Mouse (Mus musculus) forebrain, embryonic 10.5 days (tissue): ENCODE results near the gene Dpm3. TPM values are rescaled to one million over a fixed set of nuclear protein-coding genes. Genes with fewer than 3 reads are reported as not detected.
A peak's percentile ranks its signal among the peaks of the same experiment; 100 is the strongest.

Experiments
- DNase-seq: peaks from one replicate; pipeline ENCODE4 v3.0.0-alpha.2; 2017; ENCODE audit warnings: low spot score; ENCODE audit errors: extremely low spot score
- H3K27ac ChIP-seq: fragments of 300-500 bp; sonication (generic); 2 replicates; pipeline ENCODE4 v1.5.1; 2016; ENCODE audit warnings: mild to moderate bottlenecking
- H3K27me3 ChIP-seq: fragments of 300-500 bp; sonication (generic); 2 replicates; pipeline ENCODE4 v1.6.1; 2016; ENCODE audit warnings: mild to moderate bottlenecking; ENCODE audit not compliant: poor library complexity, severe bottlenecking
- H3K36me3 ChIP-seq: fragments of 300-500 bp; sonication (generic); replicated peaks from 2 replicates; pipeline ENCODE4 v1.6.1; 2016; ENCODE audit warnings: mild to moderate bottlenecking, moderate library complexity
- H3K4me1 ChIP-seq: fragments of 300-500 bp; sonication (generic); 2 replicates; pipeline ENCODE4 v1.6.1; 2016
- H3K4me3 ChIP-seq: fragments of 300-500 bp; sonication (generic); 2 replicates; pipeline ENCODE4 v1.5.1; 2016; ENCODE audit warnings: mild to moderate bottlenecking, moderate library complexity
- H3K9me3 ChIP-seq: fragments of 300-500 bp; sonication (generic); 2 replicates; pipeline ENCODE4 v1.6.1; 2016; ENCODE audit warnings: mild to moderate bottlenecking, moderate library complexity
- WGBS: fragments of 180-500 bp; shearing (Covaris S2); methylation state at CpG from one replicate; pipeline ENCODE4 v1.1.7; 2016; 5-methylcytosine and 5-hydroxymethylcytosine counted together
- polyA plus RNA-seq: library from polyadenylated mRNA; unstranded; fragments of >200 nt; fragmentation: Nextera tagmentation; extraction: Ambion mirVana; gene quantifications from 2 replicates; pipeline ENCODE4 v1.2.1, GENCODE M21; 2016

Gene Dpm3
- polyA plus RNA-seq, 1 experiment from 2014 or later = 76.7 TPM

- Histone ChIP-seq H3K27ac (0 out of 2 replicates have a peak overlapping the region, but pooled peaks have one; percentile 30), H3K27me3 (peaks cover 10% of the 10 kb centered on the region; the same call in 1 of the 2 replicates), H3K4me1 (peaks cover 35% of the 10 kb centered on the region), H3K36me3 (no peaks in the 10 kb centered on the region), H3K4me3 (no peak overlapping the region), H3K9me3 (no peaks in the 10 kb centered on the region)
- 65% methylated on average over 7 of the region's 7 CpGs for WGBS
- no peak for DNase-seq
Measured at GRCm38 (mm10) chr3:89288503-89288928, 29.4 kb downstream of the Dpm3 start.

GRCm38 (mm10) chr3:89291874-89292273, 32.7 kb downstream of the Dpm3 start:
- Histone ChIP-seq H3K4me3 (no peak overlapping the region), H3K4me1 (peaks cover 19% of the 10 kb centered on the region), H3K27me3 (no peaks in the 10 kb centered on the region), H3K27ac (no peak overlapping the region), H3K36me3 (no peaks in the 10 kb centered on the region), H3K9me3 (no peaks in the 10 kb centered on the region)
- DNase-seq = no peak
- WGBS = 83% methylated on average over 10 of the region's 10 CpGs

- Histone ChIP-seq H3K27ac (no peak overlapping the region), H3K36me3 (no peaks in the 10 kb centered on the region), H3K4me3 (no peak overlapping the region), H3K4me1 (peaks cover 14% of the 10 kb centered on the region), H3K27me3 (no peaks in the 10 kb centered on the region), H3K9me3 (no peaks in the 10 kb centered on the region)
- 75% methylated on average over 5 of the region's 5 CpGs for WGBS
- DNase-seq = no peak
Measured at GRCm38 (mm10) chr3:89292303-89292702, 33.1 kb downstream of the Dpm3 start.

GRCm38 (mm10) chr3:89293247-89293918, 34.2 kb downstream of the Dpm3 start:
- peaks cover 7% of the 10 kb centered on the region for H3K4me1 ChIP-seq
- H3K27me3 ChIP-seq = peaks cover 6% of the 10 kb centered on the region
- H3K4me3 ChIP-seq = no peak overlapping the region
- H3K9me3 ChIP-seq = no peaks in the 10 kb centered on the region
- no peak for DNase-seq
- no peak overlapping the region for H3K27ac ChIP-seq
- WGBS = 94% methylated on average over 11 of the region's 11 CpGs
- H3K36me3 ChIP-seq = no peaks in the 10 kb centered on the region

- no peak for DNase-seq
- H3K9me3 ChIP-seq = no peaks in the 10 kb centered on the region
Measured at GRCm38 (mm10) chr3:89294195-89294594, 35.0 kb downstream of the Dpm3 start.

GRCm38 (mm10) chr3:89295685-89296230, 36.6 kb downstream of the Dpm3 start:
- Histone ChIP-seq H3K27me3 (peaks cover 29% of the 10 kb centered on the region), H3K4me1 (peaks cover 11% of the 10 kb centered on the region), H3K36me3 (no peaks in the 10 kb centered on the region), H3K27ac (no peak overlapping the region), H3K9me3 (no peaks in the 10 kb centered on the region), H3K4me3 (no peak overlapping the region)
- DNase-seq = no peak
- WGBS = 82% methylated on average over 8 of the region's 8 CpGs

More at GRCm38 (mm10) chr3:89294195-89294594, 35.0 kb downstream of the Dpm3 start:
- Histone ChIP-seq H3K27me3 (peaks cover 14% of the 10 kb centered on the region), H3K4me1 (peaks cover 1% of the 10 kb centered on the region), H3K36me3 (no peaks in the 10 kb centered on the region), H3K27ac (no peak overlapping the region), H3K4me3 (no peak overlapping the region)
- 83% methylated on average over 5 of the region's 5 CpGs for WGBS

GRCm38 (mm10) chr3:89296761-89297396, 37.7 kb downstream of the Dpm3 start:
- peaks cover 33% of the 10 kb centered on the region for H3K27me3 ChIP-seq
- no peak overlapping the region for H3K27ac ChIP-seq
- no peak overlapping the region for H3K4me3 ChIP-seq
- H3K36me3 ChIP-seq = no peaks in the 10 kb centered on the region
- DNase-seq = no peak
- H3K4me1 ChIP-seq = peaks cover 11% of the 10 kb centered on the region
- WGBS = 91% methylated on average over 11 of the region's 11 CpGs
- no peaks in the 10 kb centered on the region for H3K9me3 ChIP-seq

GRCm38 (mm10) chr3:89298908-89299307, 39.8 kb downstream of the Dpm3 start:
- WGBS = 80% methylated on average over 6 of the region's 6 CpGs
- no peak for DNase-seq
- H3K4me3 ChIP-seq = no peak overlapping the region
- no peaks in the 10 kb centered on the region for H3K9me3 ChIP-seq
- no peak overlapping the region for H3K27ac ChIP-seq
- H3K36me3 ChIP-seq = no peaks in the 10 kb centered on the region
- peaks cover 11% of the 10 kb centered on the region for H3K4me1 ChIP-seq
- peaks cover 33% of the 10 kb centered on the region for H3K27me3 ChIP-seq

- H3K27me3 ChIP-seq = peaks cover 33% of the 10 kb centered on the region
- WGBS = 5% methylated on average over 14 of the region's 14 CpGs
- peaks cover 14% of the 10 kb centered on the region for H3K4me1 ChIP-seq
- H3K9me3 ChIP-seq = no peaks in the 10 kb centered on the region
- H3K27ac ChIP-seq = peak overlapping the region; percentile 51; the same call in 1 of the 2 replicates
- peak overlapping the region; percentile 40 for H3K4me3 ChIP-seq
- H3K36me3 ChIP-seq = no peaks in the 10 kb centered on the region
- DNase-seq = peak; percentile 41
Measured at GRCm38 (mm10) chr3:89299499-89299898, 40.3 kb downstream of the Dpm3 start.

- Histone ChIP-seq H3K36me3 (no peaks in the 10 kb centered on the region), H3K4me1 (peaks cover 20% of the 10 kb centered on the region), H3K27ac (no peak overlapping the region), H3K27me3 (peaks cover 33% of the 10 kb centered on the region), H3K9me3 (no peaks in the 10 kb centered on the region), H3K4me3 (peak overlapping the region; percentile 40)
- WGBS = 74% methylated on average over 1 of the region's 1 CpGs
- DNase-seq = no peak
Measured at GRCm38 (mm10) chr3:89300071-89300470, 40.9 kb downstream of the Dpm3 start.

GRCm38 (mm10) chr3:89300514-89300913, 41.4 kb downstream of the Dpm3 start:
- H3K4me3 ChIP-seq = no peak overlapping the region
- peaks cover 33% of the 10 kb centered on the region for H3K27me3 ChIP-seq
- H3K9me3 ChIP-seq = no peaks in the 10 kb centered on the region
- no peak overlapping the region for H3K27ac ChIP-seq
- no peak for DNase-seq
- peaks cover 24% of the 10 kb centered on the region for H3K4me1 ChIP-seq
- 70% methylated on average over 2 of the region's 2 CpGs for WGBS
- no peaks in the 10 kb centered on the region for H3K36me3 ChIP-seq

- Histone ChIP-seq H3K27me3 (peaks cover 16% of the 10 kb centered on the region), H3K9me3 (no peaks in the 10 kb centered on the region), H3K36me3 (no peaks in the 10 kb centered on the region), H3K27ac (peak overlapping the region; percentile 40; the same call in 1 of the 2 replicates), H3K4me1 (peaks cover 45% of the 10 kb centered on the region), H3K4me3 (no peak overlapping the region)
- DNase-seq = no peak
- 64% methylated on average over 6 of the region's 6 CpGs for WGBS
Measured at GRCm38 (mm10) chr3:89304440-89304839, 45.3 kb downstream of the Dpm3 start.

- Histone ChIP-seq H3K36me3 (no peaks in the 10 kb centered on the region), H3K27ac (0 out of 2 replicates have a peak overlapping the region, but pooled peaks have one; percentile 40), H3K4me1 (peaks cover 39% of the 10 kb centered on the region), H3K9me3 (no peaks in the 10 kb centered on the region), H3K27me3 (peaks cover 10% of the 10 kb centered on the region), H3K4me3 (no peak overlapping the region)
- 74% methylated on average over 4 of the region's 4 CpGs for WGBS
- no peak for DNase-seq
Measured at GRCm38 (mm10) chr3:89305105-89305504, 45.9 kb downstream of the Dpm3 start.
